Mouse (Mus musculus) testis, postnatal 10 days (tissue): ENCODE measurements around the gene Rac2.

Source experiments
- DNase-seq: peaks from one replicate; pipeline ENCODE4 v3.0.0; 2021; ENCODE audit warnings: low spot score

Rac2 gene

DNA sequence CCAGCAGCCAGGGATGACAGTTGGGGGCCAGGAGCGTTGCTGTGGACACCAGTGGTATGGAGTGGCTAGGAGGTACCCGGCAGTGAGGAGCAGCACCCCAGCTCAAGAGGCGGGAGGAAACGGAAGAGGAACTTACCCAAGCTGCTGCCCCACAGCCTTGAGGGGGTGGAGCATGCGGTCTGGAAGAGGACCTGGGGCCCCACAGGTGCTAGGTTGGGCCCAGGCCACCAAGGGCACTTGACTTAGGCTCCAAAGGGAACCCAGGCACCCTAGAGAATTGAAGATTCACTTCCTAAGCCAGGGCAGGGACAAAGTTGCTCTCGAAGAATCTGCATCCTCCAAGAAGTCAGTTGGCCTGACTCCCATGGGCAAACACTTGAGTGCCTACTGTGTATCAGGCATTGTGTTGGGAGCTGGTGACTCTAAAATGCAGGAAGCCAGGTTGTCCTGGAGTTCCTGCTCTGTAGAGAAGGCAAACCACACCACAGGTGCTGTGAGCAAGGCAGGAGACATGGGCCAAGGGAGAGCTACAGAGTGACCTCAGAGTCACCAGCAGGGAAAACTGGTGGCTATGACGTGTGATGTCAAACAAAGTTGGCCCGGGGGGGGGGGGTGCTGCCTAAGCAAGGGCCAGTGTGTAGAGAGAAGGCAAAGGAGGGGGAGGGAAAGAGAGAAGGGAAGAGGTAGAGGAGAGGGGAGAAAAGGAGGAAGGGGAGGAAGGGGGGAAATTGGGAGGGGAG, at the start of gene Rac2:
TSS of gene Rac2 (minus strand) at position 126 of the 740 bp plus-strand sequence.
- DNase-seq: no peak

DNA sequence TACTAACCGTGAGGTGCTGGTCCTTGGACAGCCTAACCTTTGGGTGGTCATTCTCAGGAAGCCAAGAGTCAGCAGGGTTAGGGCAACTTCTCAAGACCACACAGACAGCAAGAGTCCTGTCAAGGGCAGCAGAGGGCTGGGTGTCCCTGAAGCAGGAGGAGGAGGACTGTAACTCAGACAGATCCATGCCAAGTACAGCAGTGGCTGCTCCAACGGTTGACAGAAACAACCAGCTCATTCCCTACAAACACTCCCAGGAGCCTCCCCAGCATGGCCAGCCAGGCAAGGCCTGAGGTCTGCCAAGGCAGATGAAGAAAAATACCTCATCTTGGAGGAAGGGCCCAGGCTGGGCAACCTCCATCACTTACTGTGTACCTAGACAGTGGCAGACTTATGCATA, 44.4 kb upstream of the Rac2 start:
- DNase-seq: no peak

DNA sequence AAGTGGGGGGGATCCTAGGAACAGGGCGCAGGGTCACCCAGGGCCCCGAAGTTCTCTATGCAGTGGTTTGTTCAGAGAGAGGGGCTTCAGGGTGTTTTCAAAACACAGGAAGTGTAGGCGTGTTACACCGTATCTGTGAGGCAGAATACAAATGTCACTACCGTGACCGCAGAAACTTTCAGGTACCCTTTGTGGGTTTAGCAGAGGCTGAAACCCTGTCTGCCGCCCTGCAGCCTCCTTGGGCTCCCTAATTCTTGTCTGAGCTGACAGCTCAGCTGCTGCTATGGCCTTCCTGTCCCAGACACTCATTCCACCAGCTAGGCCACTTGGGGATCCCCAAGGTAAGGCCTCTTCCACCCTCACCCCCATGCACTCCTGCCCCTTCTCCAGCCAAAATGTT, 42.0 kb upstream of the Rac2 start:
- DNase-seq: no peak

DNA sequence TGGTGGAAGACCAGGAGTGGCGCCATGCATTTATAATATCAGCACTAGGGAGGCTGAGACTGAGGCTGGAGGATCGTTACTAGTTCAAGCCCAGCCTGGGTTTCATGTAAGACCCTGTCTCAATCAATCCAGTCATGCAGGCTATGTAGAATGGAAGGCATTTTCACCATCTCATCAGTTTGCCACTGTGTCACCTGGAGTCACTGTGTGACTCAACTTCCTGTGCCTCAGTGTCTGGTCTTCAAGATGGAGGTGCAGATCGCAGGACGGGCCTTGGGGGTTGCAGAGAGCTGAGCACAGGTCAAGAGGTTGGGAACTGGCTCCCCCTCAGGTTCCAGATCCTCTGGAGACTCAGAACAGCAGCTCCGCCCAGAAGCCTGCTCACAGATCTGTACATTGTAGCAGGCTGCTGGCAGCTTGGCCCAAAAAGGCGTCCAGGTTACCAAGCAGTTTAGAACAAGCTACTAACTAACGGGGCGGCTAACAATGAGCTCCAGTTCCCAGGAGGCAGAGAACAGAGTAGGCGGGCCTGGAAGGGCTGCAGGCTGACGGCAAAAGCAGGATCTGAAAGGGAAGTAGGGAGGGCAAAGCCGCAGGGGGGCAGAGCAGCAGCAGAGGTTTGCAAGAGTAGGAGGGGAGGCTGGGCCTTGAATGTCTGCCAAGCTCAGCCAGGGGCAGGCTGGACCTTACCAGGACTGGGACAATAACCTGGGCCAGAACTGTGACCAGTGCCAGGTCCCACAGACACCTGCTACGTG, 38.3 kb upstream of the Rac2 start:
- DNase-seq: peak; percentile 65

DNA sequence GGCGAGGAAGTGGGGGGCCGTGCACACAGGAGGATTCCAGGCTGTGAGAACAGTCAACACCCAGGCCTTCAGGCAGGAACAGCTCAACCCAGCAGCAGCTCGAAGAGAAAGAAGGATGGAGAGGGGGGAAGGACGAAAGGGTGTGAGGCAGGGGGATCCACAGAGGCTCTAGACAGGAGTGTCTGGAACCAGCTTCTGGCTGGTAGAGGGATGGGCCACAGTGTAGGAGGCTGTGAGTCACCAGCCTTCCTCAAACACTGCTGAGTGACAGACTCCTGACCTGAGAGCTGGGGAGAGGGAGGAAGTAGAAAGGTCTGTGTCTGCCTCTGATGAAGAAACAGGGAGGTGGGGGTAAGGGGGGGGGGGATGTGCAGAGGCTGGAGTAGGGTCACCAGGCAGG, 34.9 kb upstream of the Rac2 start:
- DNase-seq: no peak

DNA sequence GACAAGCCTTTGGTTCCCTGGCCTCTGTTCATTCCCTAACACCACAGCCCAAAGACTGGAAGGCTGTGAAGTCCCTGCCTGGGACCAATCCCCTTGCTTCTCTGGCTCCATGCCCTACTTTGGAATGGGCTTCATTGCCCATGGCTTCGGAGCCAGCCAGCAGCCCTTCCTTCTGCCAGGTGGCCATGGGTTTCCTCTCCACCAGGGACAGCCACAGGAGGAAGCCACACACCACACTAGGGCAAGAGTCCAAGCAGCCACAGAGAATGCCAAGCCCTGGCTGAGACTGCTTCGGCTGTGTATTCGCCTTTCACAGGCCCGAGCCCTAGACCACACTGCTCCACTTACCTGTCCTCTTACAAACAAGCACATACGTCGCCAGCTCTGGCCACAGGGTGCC, 33.5 kb upstream of the Rac2 start:
- DNase-seq: no peak

DNA sequence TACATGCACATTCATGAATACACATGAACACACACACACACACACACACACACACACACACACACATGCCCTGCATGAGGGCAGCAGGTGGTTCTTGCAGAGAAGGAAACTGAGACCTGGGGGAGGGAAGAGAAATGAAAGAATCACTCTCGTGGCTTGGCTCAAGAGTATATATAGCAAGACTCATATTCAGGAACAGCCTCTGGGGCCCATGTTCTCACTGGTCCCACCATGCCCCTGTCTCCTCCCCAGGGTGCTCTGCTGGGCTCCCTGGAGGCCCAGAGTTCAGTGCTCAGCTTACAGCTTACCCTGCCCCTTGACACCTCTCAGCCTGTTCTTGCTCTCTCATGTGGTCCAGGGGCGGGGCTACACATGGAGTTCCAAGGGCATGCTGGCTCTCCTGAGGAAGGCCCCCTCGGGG, 32.8 kb upstream of the Rac2 start:
- DNase-seq: no peak

DNA sequence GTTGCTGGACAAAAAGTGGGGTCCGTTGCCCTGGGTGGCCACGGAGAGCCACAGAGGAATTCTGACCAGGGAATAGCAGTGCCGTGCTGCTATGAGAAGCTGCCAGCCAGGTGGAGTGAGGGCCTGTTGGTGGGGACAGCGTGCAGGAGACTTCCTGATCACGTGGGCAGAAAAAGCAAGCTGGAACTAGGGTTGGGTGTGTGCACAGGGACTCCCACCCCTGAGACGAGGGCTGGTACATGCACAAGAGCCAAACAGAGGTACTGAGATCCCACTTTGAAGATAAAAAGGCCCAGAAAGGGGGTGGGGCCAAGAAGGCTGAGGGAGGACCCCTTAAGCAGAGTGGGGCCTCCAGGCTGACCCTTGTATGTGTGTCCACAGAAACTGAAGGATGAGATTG, 31.7 kb upstream of the Rac2 start:
- no peak for DNase-seq

DNA sequence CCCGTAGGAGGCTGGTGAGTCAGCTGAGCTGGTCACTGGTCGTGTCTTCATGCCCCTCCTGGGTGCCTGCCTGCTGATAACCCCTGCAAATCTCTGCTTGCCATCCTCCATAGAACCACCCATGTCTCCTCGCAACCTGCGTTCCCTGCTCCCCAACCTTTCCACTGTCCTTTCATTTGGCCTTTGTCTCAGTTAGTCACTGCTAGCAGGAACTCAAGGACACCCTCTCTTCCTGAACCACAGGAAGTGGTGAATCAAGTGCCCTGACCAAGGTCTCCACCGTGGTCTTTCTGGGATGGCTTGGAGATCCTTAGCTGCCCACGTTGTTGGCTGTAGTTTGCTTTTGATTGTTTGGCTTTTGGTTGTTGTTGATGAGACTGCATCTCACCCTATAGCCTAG, 28.6 kb upstream of the Rac2 start:
- DNase-seq: no peak

DNA sequence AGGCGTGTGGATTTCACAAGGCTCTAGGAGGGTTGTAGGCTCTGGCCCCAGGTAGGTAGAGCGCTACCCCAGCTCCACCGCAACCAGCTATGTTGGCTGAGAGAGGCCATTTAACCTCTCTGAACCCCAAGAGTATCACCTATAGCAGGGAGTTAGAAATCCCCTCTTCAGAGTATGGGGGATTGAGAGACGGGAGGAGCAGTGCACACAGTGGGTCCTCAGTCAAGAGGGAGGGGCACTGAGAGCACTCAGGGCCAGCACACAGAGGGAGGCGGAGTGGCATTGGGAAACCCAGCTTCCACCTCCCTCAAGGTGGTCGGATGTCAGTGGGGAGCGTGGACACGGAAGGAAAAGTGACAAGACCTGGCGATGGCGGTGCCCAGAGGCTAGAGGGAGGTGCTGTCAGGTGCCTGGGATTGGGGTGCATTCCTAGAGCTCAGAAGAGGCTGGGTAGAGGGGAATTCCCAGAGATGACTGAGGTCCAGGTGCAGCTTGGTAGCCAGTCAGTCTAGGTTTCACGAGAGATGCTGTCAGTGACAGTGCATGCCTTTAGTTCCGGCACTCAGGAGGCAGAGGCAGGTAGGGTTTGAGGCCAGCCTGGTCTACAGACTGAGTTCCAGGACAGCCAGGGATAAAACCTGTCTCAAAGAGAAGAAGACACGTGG, 27.1 kb upstream of the Rac2 start:
- no peak for DNase-seq

DNA sequence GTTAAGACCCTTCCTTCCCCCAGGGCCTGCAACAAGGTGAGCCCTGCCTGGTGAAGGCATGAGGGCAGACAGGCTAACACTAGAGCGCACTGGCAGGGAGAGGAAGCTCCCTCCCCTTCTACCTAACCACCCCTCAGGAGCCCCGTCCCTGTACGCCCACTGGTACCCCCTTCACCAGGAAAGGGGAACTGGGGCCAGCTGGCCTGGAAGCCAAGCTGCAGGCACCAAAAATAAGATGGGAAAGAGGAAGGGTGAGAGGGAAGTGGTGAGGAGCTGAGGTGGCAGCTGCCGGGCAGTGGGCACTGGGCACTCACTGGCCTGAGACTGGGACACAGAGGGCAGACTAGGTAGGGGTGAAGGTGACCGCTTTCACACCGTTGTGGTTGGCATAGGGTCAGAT, 26.5 kb upstream of the Rac2 start:
- DNase-seq: no peak

DNA sequence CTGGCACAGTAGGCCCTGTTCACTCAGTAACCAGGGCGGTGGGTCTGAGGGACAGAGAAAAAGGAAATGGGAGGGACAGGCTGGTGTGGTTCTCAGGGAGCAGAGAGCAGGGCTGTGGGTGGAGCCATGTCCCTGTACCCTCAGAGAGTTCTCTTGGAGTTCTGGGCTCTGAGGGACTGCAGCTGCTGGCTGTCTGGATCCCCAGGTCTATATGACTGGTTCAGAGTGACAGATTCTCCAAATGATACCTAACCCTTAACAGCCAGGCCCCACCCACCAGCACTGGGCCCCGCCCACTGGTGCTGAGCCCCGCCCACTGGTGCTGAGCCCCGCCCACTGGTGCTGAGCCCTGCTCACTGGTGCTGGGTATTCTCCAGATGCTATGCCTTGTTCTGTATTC, 25.1 kb upstream of the Rac2 start:
- DNase-seq: no peak

DNA sequence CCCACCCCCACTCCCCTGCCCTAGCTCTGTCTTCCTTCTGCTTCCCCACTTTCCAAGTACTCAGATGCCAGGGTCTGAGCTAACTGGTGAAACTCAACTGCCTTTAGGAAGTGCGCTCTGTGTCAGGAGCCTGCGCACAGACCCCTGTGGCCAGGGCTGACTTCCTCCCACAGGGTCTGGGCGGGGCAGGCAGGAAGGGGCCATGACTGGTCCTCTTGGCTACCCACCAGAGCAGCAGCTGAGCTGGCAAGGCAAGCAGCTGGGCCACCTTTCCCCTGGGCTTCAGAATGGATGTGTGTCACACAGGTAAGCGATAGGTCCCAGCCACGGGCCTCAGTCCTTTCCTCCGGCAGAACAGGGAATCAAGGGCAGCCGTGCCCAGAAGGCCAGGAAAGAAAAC, 24.3 kb upstream of the Rac2 start, which contains the start of gene Cyth4:
TSS of gene Cyth4 (plus strand) at position 134 of the 400 bp plus-strand sequence.
- no peak for DNase-seq

DNA sequence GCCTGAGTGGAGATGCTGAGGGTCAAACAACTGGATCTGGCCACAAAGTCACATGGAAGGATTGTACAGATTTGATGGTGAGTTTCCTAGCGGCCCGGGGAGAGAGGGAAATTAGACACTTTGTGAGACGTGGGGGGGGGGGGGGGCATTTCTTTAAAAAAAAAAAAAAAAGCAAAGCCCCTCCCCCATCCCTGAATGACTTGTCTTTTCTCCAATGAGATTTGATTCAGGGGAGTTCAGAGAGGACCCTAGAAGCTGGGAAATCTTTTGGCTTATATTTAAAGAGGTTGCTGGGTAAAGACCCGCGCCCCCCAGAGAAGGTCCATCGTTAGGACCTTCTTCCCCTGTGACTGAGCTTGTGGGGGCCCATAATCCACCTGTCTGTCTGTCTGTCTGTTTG, 23.9 kb upstream of the Rac2 start:
- no peak for DNase-seq

DNA sequence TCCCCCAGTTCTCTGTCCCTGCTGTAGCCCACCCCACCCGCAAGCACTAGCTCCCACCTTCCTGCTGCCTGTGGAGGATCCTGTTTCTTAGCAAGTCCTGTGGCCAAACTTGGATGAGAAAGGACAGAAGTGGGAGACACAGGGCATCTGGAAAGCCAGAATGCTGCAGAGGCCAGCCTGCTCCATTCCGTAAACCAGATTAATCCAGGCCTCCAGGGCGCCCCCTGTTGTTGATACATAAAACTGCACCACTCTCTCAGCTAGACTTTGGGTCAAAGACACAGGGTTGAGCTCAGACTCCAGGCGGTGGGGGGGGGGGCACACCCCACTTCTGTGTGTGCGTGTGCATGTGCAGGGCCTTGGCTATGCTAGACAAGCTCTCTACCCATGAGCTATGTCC, 22.9 kb upstream of the Rac2 start:
- no peak for DNase-seq

DNA sequence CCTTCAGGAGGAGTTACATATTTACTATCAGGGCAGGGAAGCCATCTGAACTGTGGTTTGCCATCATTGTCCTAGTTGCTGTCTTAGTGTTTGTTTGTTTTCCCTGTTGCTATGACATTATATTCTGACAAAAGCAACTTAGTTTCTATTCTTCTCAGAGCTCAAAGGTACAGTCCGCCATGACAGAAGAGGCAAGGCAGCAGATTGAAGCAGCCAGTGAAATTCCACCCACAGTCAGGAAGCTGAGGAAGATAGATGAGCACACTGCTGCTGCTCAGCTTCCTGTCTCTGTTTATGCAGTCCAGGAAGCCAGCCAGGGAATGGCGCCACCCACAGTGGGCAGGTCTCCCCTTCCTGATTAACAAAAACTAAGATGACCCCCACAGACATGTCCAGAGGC, 22.2 kb upstream of the Rac2 start:
- no peak for DNase-seq

DNA sequence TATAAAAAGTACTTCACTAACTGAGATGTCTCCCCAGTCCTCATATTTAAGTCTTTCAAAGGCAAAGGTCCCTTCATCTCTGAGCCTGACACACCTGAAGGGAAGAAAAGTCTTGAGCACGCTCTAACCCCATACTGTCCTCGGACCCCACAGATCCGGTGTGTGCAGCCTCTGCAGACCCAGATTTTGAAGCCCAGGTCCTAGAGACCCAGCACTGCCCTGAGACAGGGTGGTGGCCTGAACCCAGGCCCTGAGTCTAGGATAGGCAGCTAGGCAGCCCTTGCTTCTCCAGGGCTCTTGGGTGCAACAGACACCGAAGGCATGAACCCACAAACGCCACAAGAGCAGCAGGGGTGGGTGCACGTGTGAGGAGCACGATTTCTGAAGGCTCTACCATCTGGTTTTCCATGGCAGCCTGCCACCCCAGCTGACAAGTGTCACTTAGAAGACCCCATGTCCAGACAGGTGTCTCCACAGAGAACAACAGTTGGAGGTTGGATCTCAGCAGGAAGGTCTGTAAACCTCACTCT, 21.4 kb upstream of the Rac2 start:
- no peak for DNase-seq

DNA sequence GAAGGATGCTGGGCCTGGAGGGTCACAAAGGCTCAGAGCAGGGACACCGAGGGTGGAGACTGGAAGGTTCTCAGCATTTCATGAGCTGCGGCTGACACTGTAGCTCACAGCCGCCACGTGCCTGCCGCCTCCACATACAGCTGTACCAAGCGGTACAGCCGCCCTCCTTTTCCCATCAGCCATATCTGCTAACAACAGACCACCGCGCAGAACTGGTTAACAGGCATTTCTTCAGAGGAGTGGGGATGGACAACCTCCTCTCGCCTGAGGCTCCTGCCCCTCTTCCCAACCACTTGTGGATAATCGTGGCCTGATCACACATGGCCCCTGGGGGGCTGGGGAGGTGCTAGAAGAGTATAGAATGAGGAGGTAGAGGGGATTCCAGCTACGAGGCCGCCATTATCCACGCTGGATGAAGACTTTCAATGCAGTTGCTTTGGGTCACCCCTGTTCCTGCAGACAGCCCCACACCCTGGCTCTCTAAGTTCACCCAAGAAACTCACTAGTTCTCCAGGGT, 19.9 kb upstream of the Rac2 start:
- DNase-seq: no peak

DNA sequence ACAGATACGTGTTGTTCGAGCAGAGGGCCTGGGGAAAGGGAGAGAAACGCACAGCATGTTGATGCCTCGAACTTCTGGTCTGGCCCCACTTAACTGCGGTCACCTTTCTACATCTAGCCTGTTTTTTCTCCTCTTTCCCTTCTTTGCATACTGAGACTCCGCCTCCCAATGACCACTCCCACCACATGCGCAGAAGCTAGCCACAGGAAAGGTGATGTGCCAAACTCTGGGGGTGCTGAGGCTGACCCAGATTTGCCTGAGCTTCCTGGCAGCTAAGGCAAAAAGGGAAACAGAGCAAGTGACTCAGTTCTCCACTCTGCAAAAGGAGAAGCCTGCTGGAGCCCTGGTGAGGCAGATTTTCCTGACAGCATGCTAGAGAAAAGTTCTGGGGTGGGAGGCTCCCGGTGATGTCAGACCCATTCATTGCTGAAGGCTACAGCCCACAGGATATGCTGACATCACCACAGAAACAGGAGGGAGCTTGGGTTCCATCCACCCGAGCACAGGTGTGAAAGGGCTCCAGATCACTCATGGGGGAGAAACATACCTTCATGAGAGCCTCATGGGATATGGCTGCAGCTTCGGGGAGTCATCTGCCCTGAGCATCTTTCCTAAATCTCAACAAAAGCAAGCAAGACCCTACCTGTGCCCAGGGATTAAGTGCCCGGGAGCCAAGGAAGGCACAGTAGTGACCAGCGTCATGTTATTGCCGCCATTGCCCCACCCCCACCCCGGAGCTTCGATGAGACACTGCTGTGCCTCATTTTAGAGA, 19.3 kb upstream of the Rac2 start:
- DNase-seq: no peak

DNA sequence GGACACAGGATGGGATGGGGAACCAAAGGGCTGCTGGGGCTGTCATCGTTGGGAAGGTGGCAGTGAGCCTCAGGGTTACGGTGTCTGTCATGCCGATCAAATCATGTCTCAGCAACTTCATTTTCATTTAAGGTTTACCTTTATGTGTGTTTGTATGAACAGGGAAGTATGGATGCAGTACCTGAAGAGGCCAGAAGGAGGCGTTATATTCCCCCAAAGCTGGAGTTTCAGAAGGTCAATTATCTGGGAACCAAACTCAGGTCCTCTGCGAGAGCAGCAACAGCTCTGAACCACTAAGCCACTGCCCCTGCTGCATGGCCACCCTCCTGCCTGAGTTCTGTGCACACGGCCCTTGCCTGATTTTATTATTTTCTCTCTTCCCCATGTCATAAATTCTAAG, 18.2 kb upstream of the Rac2 start:
- DNase-seq: no peak

DNA sequence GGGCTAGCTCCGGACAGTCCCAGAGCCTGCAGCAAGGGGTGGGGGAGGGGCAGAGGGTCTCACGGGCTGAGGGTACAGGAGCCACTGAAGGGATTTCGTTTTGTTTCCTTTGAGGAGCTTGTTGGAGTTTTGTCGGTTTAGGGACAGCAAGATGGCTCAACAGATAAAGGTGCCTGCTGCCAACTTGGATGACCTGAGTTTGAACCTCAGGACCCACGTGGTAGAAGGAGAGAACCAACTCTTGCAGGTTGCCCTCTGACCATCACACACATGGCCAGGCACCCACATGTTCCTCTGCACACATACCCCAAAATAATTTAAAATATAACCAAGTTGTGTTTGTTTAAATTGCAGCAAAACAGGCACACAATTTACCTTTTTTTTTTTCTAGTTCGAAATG, 17.4 kb upstream of the Rac2 start:
- DNase-seq: no peak

DNA sequence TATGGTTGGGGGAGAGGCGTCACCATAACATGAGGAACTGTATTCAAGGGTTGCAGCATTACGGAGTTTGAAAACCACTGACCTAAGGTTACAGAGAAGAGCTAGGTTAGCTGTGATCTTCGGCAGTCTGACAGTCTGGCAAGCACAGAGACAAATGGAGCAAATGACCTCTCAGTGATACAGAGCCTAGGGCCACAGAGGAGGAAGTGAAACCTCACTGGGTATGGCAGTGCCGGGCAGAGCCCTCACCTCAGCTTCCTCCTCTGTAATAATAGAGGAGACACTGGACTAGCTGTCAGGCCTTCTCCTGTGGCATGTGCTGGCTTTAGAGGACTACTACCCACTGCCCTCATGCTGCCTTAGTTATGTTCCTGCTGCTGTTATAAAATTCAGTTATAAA, 16.3 kb upstream of the Rac2 start:
- DNase-seq: no peak
